Mouse (Mus musculus) neural tube, embryonic 14.5 days (tissue): ENCODE data around the gene Mcrip2. TPM values are rescaled to one million over a fixed set of nuclear protein-coding genes. Genes with fewer than 3 reads are reported as not detected.

Source experiments
- ATAC-seq: fragments of 200-750 bp; cut with Nextera tagmentation; 2 replicates; pipeline ENCODE4 v1.8.0; 2017; ENCODE audit warnings: low read depth, mild to moderate bottlenecking, moderate TSS enrichment, moderate library complexity
- H3K27ac ChIP-seq: fragments of 300-500 bp; sonication (generic); 2 replicates; pipeline ENCODE4 v1.5.1; 2014; ENCODE audit warnings: low read depth, mild to moderate bottlenecking, control low read depth, low read length, moderate library complexity, mixed read lengths
- H3K27me3 ChIP-seq: fragments of 300-500 bp; sonication (generic); 2 replicates; pipeline ENCODE4 v1.6.1; 2014; ENCODE audit warnings: low read length; ENCODE audit not compliant: control insufficient read depth, insufficient read depth
- H3K36me3 ChIP-seq: fragments of 300-500 bp; sonication (generic); 2 replicates; pipeline ENCODE4 v1.6.1; 2014; ENCODE audit warnings: low read length, mixed read lengths; ENCODE audit not compliant: control insufficient read depth, insufficient read depth
- H3K4me1 ChIP-seq: fragments of 300-500 bp; sonication (generic); 2 replicates; pipeline ENCODE4 v1.6.1; 2014; ENCODE audit warnings: low read length; ENCODE audit not compliant: control insufficient read depth, insufficient read depth
- H3K4me2 ChIP-seq: fragments of 300-500 bp; sonication (generic); 2 replicates; pipeline ENCODE4 v1.6.1; 2014; ENCODE audit warnings: mild to moderate bottlenecking, low read depth, low read length, control low read depth
- H3K4me3 ChIP-seq: fragments of 300-500 bp; sonication (generic); 2 replicates; pipeline ENCODE4 v1.5.1; 2014; ENCODE audit warnings: low read depth, low read length, control low read depth, mixed read lengths
- H3K9ac ChIP-seq: fragments of 300-500 bp; sonication (generic); replicated peaks from 2 replicates; pipeline ENCODE4 v1.6.1; 2014; ENCODE audit warnings: low read depth, mild to moderate bottlenecking, control low read depth, low read length, mixed read lengths
- H3K9me3 ChIP-seq: fragments of 300-500 bp; sonication (generic); 2 replicates; pipeline ENCODE4 v1.6.1; 2016; ENCODE audit warnings: low read length; ENCODE audit not compliant: control insufficient read depth
- WGBS: fragments of 180-500 bp; shearing (Covaris S2); extraction: QIAGEN DNeasy Blood & Tissue Kit; methylation state at CpG from one replicate; pipeline ENCODE4 v1.1.7; 2014; 5-methylcytosine and 5-hydroxymethylcytosine counted together
- polyA plus RNA-seq: library from polyadenylated mRNA; unstranded; fragments of >200 nt; fragmentation: Nextera tagmentation; extraction: Ambion mirVana; gene quantifications from 2 replicates; pipeline ENCODE4 v1.2.1, GENCODE M21; 2014

Gene Mcrip2
- polyA plus RNA-seq, 1 experiment from 2014 or later, result 22.4 TPM

GRCm38 (mm10) chr17:25841117-25841880 lies 27.3 kb downstream of the Mcrip2 start, which contains the start of gene Gm20683:
TSS of gene Gm20683 (minus strand) at chr17:25841763.
- Histone ChIP-seq H3K27me3 (no peaks in the 10 kb centered on the region), H3K4me2 (no peak within 1 kb of the TSS), H3K27ac (no peak within 1 kb of the TSS), H3K36me3 (peaks cover 28% of the 10 kb centered on the region), H3K9me3 (no peaks in the 10 kb centered on the region), H3K4me1 (peaks cover 24% of the 10 kb centered on the region), H3K4me3 (no peak within 1 kb of the TSS), H3K9ac (no peak within 1 kb of the TSS)
- WGBS, result 95% methylated on average over 22 of the region's 22 CpGs
- no peak for ATAC-seq

DNA sequence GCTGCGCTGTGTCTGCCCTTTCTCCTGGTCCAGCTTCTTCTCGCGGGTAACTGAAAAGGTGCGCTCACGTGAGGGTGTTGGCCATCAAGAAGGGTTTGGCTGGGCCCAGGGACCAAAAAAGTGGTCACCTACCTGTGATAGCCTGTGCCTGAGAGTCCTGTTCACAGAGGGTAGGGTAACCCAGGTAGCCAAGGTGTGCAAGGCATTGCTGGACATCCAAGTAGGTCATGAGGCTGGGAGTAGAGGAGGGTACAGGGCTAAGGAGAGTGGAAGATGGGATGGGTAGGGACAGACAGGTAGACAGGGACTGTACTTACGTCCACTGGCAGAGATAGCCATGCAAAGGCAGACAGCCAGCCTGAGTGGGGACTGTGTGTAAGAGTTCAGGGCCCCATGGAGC lies 28.0 kb downstream of the Mcrip2 start:
- no peaks in the 10 kb centered on the region for H3K9me3 ChIP-seq
- no peak overlapping the region for H3K4me2 ChIP-seq
- H3K9ac ChIP-seq, result no peak overlapping the region
- peaks cover 32% of the 10 kb centered on the region for H3K4me1 ChIP-seq
- ATAC-seq, result no peak
- H3K27ac ChIP-seq, result no peak overlapping the region
- 93% methylated on average over 6 of the region's 6 CpGs for WGBS
- H3K4me3 ChIP-seq, result no peak overlapping the region
- H3K27me3 ChIP-seq, result no peaks in the 10 kb centered on the region
- H3K36me3 ChIP-seq, result peaks cover 28% of the 10 kb centered on the region

GRCm38 (mm10) chr17:25839455-25840235 lies 28.9 kb downstream of the Mcrip2 start:
- Histone ChIP-seq H3K4me3 (no peak overlapping the region), H3K27ac (no peak overlapping the region), H3K4me1 (peaks cover 38% of the 10 kb centered on the region), H3K9ac (no peak overlapping the region), H3K9me3 (no peaks in the 10 kb centered on the region), H3K36me3 (peaks cover 28% of the 10 kb centered on the region), H3K4me2 (no peak overlapping the region), H3K27me3 (no peaks in the 10 kb centered on the region)
- 85% methylated on average over 14 of the region's 14 CpGs for WGBS
- ATAC-seq, result no peak

GRCm38 (mm10) chr17:25838904-25839303 lies 29.7 kb downstream of the Mcrip2 start:
- no peak for ATAC-seq
- Histone ChIP-seq H3K4me2 (no peak overlapping the region), H3K9ac (no peak overlapping the region), H3K36me3 (peaks cover 28% of the 10 kb centered on the region), H3K9me3 (no peaks in the 10 kb centered on the region), H3K4me1 (peaks cover 44% of the 10 kb centered on the region), H3K27ac (no peak overlapping the region), H3K27me3 (no peaks in the 10 kb centered on the region), H3K4me3 (no peak overlapping the region)
- 91% methylated on average over 4 of the region's 4 CpGs for WGBS

DNA sequence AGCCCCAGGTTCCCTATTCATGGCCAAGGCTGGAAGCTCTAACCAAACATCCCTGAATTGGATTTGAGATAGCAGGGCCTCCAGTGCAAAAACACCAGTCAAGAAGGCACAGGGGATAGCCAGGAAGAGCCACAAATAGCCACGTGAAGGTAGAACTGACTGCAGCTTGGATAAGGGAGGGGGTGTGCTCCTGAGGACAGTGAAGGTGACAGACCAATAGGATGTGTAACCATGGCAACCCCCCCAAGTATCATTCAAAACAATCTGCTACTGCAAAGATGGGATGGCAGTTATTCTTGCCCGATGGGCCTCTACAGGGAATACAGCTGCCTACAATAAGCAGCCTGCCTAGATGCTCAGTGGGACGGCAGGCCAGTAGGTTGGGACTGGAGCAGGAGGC lies 31.0 kb downstream of the Mcrip2 start:
- H3K27ac ChIP-seq, result peak overlapping the region; percentile 83
- peak overlapping the region; percentile 72 for H3K4me2 ChIP-seq
- ATAC-seq, result no peak
- peaks cover 42% of the 10 kb centered on the region for H3K4me1 ChIP-seq
- H3K36me3 ChIP-seq, result peaks cover 28% of the 10 kb centered on the region
- H3K9me3 ChIP-seq, result no peaks in the 10 kb centered on the region
- 0 out of 2 replicates have a peak overlapping the region, but pooled peaks have one; percentile 38 for H3K4me3 ChIP-seq
- WGBS, result 18% methylated on average over 3 of the region's 3 CpGs
- H3K9ac ChIP-seq, result no peak overlapping the region
- no peaks in the 10 kb centered on the region for H3K27me3 ChIP-seq

DNA sequence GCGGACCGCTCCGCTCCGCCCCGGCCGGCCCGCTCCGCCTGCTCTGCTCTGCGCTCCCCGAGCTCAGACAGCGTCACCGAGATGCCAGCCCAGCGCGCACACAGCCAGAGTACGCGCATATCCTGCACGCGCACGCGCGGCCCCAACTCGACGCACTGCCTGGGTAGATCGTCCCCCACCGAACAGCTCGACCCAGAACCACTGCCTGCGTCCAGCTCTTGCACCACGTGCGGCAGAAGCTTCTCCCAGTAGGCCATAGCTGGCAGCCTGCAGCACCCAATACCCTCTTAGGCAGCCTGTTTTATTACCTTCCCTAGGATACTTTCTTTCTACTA lies 31.5 kb downstream of the Mcrip2 start, which contains the start of gene Rhbdl1:
Gene Rhbdl1 (minus strand): TSS at position 220 of the 335 bp plus-strand sequence.
- Histone ChIP-seq H3K4me2 (peak within 1 kb of the TSS; percentile 72), H3K36me3 (peaks cover 26% of the 10 kb centered on the region)

DNA sequence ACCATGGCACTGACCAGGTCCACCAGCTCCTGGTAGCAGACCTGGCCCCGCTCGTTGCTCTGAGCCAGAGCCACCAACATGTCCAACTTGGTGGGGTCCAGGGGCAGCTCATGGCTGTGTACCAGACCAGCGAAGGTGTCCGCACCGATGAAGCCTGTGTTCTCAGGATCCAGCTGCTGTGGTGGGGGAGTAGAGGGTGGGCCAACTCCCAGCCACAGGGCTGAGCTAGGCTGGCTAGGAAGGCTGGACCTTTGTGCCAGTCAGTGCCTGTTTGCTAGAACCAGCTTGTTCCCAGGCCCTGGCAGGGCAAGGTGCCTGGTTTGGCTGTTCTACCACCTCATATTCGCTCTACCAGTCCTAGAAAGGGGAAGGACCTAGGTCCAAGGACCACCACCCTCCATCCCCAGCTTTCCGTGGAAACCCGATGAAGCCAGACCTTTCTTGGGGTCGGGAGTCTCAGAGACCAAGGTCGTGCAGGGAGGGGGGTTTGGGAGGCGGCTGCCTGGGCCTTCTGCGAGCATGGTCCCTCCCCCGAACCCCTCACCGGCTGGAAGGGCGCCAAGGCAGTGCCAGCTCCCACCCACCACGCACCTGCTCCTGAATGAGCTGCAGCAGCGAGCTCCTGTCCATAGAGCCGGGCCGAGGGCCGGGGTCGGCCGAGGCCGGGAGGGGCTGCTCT lies 32.0 kb downstream of the Mcrip2 start:
- Histone ChIP-seq H3K27me3 (no peaks in the 10 kb centered on the region), H3K9me3 (no peaks in the 10 kb centered on the region), H3K4me1 (peaks cover 48% of the 10 kb centered on the region), H3K4me2 (peak overlapping the region; percentile 72), H3K9ac (peak overlapping the region; percentile 73), H3K4me3 (peak overlapping the region; percentile 38), H3K36me3 (peaks cover 22% of the 10 kb centered on the region), H3K27ac (peak overlapping the region; percentile 83)
- WGBS, result 20% methylated on average over 23 of the region's 23 CpGs
- no peak for ATAC-seq

More for the DNA sequence above, 31.5 kb downstream of the Mcrip2 start, which contains the start of gene Rhbdl1:
- Histone ChIP-seq H3K27ac (peak within 1 kb of the TSS; percentile 83), H3K4me1 (peaks cover 42% of the 10 kb centered on the region), H3K9me3 (no peaks in the 10 kb centered on the region), H3K27me3 (no peaks in the 10 kb centered on the region), H3K9ac (peak within 1 kb of the TSS; percentile 73), H3K4me3 (peak within 1 kb of the TSS; percentile 38)
- ATAC-seq, result peak; percentile 19; the same call in 1 of the 2 replicates
- 2% methylated on average over 26 of the region's 29 CpGs for WGBS

GRCm38 (mm10) chr17:25835816-25836215 lies 32.7 kb downstream of the Mcrip2 start:
- no peaks in the 10 kb centered on the region for H3K9me3 ChIP-seq
- H3K36me3 ChIP-seq, result peaks cover 22% of the 10 kb centered on the region
- H3K4me1 ChIP-seq, result peaks cover 55% of the 10 kb centered on the region
- 94% methylated on average over 16 of the region's 16 CpGs for WGBS
- peak overlapping the region; percentile 72 for H3K4me2 ChIP-seq
- H3K27ac ChIP-seq, result no peak overlapping the region
- peak overlapping the region; percentile 73; the same call in 1 of the 2 replicates for H3K9ac ChIP-seq
- ATAC-seq, result no peak
- H3K4me3 ChIP-seq, result 0 out of 2 replicates have a peak overlapping the region, but pooled peaks have one; percentile 9
- H3K27me3 ChIP-seq, result no peaks in the 10 kb centered on the region
